Mouse (Mus musculus) liver, postnatal 0 days (tissue): ENCODE measurements at regions not wholly inside any gene's neighbourhood (a gene's known extent, or its start where the extent isn't known, plus 50 kb on each side); places are given as distances from the start of the nearest gene placed in this dataset.
"Not testable (repeated sequence)": the region's sequence is repeated elsewhere in the genome, so short reads cannot be mapped to it uniquely, and the experiment has no call there.

ENCODE experiments used
- ATAC-seq: fragments of 200-750 bp; cut with Nextera tagmentation; 2 replicates; pipeline ENCODE4 v1.8.0; 2017; ENCODE audit warnings: mild to moderate bottlenecking, moderate library complexity
- DNase-seq: peaks from one replicate; pipeline ENCODE4 v3.0.0-alpha.2; 2016
- H3K27ac ChIP-seq: fragments of 300-500 bp; sonication (generic); 2 replicates; pipeline ENCODE4 v1.5.1; 2014; ENCODE audit warnings: antibody characterized with exemption, moderate library complexity, mild to moderate bottlenecking, low read depth
- H3K27me3 ChIP-seq: fragments of 300-500 bp; sonication (generic); 2 replicates; pipeline ENCODE4 v1.6.1; 2014; ENCODE audit warnings: low read length, control low read depth, mixed read lengths; ENCODE audit not compliant: insufficient read depth
- H3K36me3 ChIP-seq: fragments of 300-500 bp; sonication (generic); replicated peaks from 2 replicates; pipeline ENCODE4 v1.6.1; 2014; ENCODE audit warnings: mild to moderate bottlenecking, control low read depth, low read length, moderate library complexity, mixed read lengths; ENCODE audit not compliant: insufficient read depth
- H3K4me1 ChIP-seq: fragments of 300-500 bp; sonication (generic); 2 replicates; pipeline ENCODE4 v1.6.1; 2014; ENCODE audit warnings: antibody characterized with exemption, mild to moderate bottlenecking, control low read depth; ENCODE audit not compliant: insufficient read depth
- H3K4me2 ChIP-seq: fragments of 300-500 bp; sonication (generic); 2 replicates; pipeline ENCODE4 v1.6.1; 2014; ENCODE audit warnings: low read depth, mild to moderate bottlenecking, low read length, moderate library complexity, mixed read lengths
- H3K4me3 ChIP-seq: fragments of 300-500 bp; sonication (generic); 2 replicates; pipeline ENCODE4 v1.5.1; 2014; ENCODE audit warnings: low read depth, low read length
- H3K9ac ChIP-seq: fragments of 300-500 bp; sonication (generic); replicated peaks from 2 replicates; pipeline ENCODE4 v1.6.1; 2014; ENCODE audit warnings: mild to moderate bottlenecking, moderate library complexity
- H3K9me3 ChIP-seq: fragments of 300-500 bp; sonication (generic); 2 replicates; pipeline ENCODE4 v1.6.1; 2016; ENCODE audit warnings: mild to moderate bottlenecking, control low read depth, low read length, mixed read lengths
- CTCF ChIP-seq: sonication (generic); IDR thresholded peaks from 2 replicates; pipeline ENCODE4 v1.5.1; 2016; ENCODE audit warnings: antibody characterized with exemption, low read depth
- EP300 ChIP-seq: IDR thresholded peaks from 2 replicates; pipeline ENCODE4 v1.6.1; 2016; ENCODE audit warnings: antibody characterized with exemption, low read depth, mild to moderate bottlenecking
- whole genome bisulfite sequencing: fragments of 180-500 bp; shearing (Covaris S2); extraction: QIAGEN DNeasy Blood & Tissue Kit; methylation state at CpG from one replicate; pipeline ENCODE4 v1.1.7; 2014; ENCODE audit not compliant: insufficient replicate concordance; 5-methylcytosine and 5-hydroxymethylcytosine counted together

DNA sequence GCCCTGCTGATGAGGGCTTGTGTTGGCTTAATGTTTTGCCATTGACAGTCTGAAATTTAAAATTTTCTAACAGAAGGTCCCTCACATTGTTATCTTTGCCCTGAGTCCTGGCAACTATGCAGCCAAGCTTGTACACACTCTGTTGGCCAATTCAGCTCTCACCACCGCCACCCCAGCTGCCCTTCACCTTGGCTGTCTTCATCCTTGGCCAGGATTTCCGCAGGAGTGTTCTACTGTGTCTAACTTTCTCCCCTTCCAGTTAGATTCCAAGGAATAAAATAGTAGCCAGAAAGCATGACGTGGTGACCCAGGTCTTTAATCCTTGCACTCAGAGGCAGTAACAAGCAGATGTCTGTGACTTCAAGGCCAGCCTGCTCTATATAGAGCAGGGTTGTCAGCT, 87.4 kb downstream of the 1700129C05Rik start:
- WGBS, result 85% methylated on average over 3 of the region's 3 CpGs
- ATAC-seq (no peak), DNase-seq (no peak)
- Histone ChIP-seq H3K9ac (no peak overlapping the region), H3K4me2 (no peak overlapping the region), H3K36me3 (no peaks in the 10 kb centered on the region), H3K4me1 (no peaks in the 10 kb centered on the region), H3K27me3 (no peaks in the 10 kb centered on the region), H3K9me3 (no peaks in the 10 kb centered on the region), H3K27ac (no peak overlapping the region), H3K4me3 (no peak overlapping the region)
- no peak for TF ChIP-seq EP300
- no peak for TF ChIP-seq CTCF

DNA sequence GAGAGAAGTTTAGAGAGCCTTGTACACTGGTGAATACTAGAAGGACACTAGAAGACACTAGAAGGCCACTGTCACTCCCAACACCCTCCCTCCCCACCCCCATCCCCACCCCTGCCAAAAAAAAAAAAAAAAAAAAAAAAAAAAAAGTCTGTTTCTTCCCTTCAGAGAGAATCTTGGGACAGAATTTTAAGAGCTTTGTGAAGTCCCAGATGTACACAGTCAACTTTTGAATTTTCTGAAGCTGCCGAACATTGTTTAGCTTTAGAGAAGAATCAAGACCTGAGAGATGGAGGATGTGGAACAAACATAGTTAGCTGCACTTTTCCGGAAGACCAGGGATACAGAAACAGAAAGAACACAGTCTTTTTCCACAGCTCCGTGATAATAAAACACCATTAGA, 90.3 kb downstream of the 1700129C05Rik start:
- H3K9me3 ChIP-seq, result no peaks in the 10 kb centered on the region
- no peak overlapping the region for H3K4me3 ChIP-seq
- no peak overlapping the region for H3K27ac ChIP-seq
- no peak overlapping the region for H3K4me2 ChIP-seq
- WGBS, result 79% methylated on average over 3 of the region's 3 CpGs
- no peaks in the 10 kb centered on the region for H3K36me3 ChIP-seq
- no peaks in the 10 kb centered on the region for H3K4me1 ChIP-seq
- no peak for DNase-seq
- TF ChIP-seq EP300 (no peak), CTCF (no peak)
- no peaks in the 10 kb centered on the region for H3K27me3 ChIP-seq
- H3K9ac ChIP-seq, result no peak overlapping the region
- no peak for ATAC-seq

DNA sequence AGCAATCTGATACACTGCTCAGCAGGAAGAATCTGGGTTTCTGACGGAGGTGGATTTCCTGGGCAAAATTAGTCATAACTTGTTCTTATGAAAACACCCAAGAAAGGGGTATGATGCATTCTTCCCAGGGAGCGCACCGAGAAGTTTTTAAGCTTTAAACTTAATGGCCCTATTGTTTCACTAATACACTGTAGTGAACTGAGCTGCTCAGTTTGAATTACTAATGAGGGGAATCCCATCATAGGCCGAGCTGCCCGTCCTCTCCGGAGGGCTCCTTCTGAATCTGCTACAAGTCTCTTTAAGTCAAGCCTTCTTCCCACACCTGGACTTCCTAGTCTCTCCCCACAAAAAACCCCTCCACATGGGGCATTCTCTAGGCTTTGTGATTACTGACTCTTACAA, 91.2 kb downstream of the 1700129C05Rik start:
- Histone ChIP-seq H3K9ac (no peak overlapping the region), H3K9me3 (no peaks in the 10 kb centered on the region), H3K36me3 (no peaks in the 10 kb centered on the region), H3K27ac (no peak overlapping the region), H3K4me2 (no peak overlapping the region), H3K27me3 (no peaks in the 10 kb centered on the region), H3K4me1 (no peaks in the 10 kb centered on the region), H3K4me3 (no peak overlapping the region)
- DNase-seq, result no peak
- WGBS, result 49% methylated on average over 6 of the region's 6 CpGs
- TF ChIP-seq CTCF, result no peak
- TF ChIP-seq EP300, result no peak
- ATAC-seq, result no peak

DNA sequence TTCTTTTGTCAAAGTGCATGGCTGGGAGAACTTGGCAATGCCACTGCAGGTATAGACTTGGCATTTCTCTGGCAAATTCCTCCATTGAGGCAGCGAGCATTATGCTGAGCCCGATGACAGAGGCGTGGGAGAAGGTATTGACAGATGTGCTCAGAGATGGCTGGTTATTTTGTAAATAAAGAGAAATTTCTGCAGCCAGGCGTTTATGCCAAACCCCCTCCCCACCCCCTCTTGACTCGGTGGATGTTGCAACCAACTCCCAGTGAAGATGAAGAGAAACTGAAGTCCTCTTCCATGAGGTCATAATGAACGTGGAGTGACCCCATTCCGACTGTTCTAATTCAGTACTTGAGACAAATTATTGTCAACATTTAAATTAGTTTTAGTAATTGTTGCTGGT, 97.0 kb downstream of the 1700129C05Rik start:
- H3K4me2 ChIP-seq, result no peak overlapping the region
- H3K27me3 ChIP-seq, result no peaks in the 10 kb centered on the region
- no peak for ATAC-seq
- H3K9me3 ChIP-seq, result no peaks in the 10 kb centered on the region
- no peak for TF ChIP-seq EP300
- no peak for TF ChIP-seq CTCF
- no peak for DNase-seq
- H3K4me3 ChIP-seq, result no peak overlapping the region
- H3K4me1 ChIP-seq, result no peaks in the 10 kb centered on the region
- H3K27ac ChIP-seq, result no peak overlapping the region
- WGBS, result 67% methylated on average over 7 of the region's 7 CpGs
- no peaks in the 10 kb centered on the region for H3K36me3 ChIP-seq
- H3K9ac ChIP-seq, result no peak overlapping the region

DNA sequence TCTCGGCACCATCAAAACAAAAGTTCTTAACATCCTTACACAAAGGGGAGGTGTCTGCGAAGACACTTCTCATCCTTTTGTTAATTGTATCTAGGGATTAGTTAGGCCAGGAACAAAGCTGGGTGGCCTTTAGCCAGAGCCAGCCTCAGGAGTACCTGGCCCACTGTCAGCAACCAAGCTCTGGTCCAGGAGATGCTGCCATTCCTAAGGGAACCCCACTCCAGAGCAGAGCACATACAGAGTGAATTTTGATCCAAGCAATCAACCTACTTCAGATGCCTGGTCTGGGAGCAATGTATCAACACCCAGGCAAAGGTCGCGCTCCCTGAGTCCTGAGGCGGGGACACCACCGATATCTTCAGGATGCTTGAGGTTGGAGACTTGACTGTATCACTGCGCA, 97.5 kb downstream of the 1700129C05Rik start:
- Histone ChIP-seq H3K4me1 (no peaks in the 10 kb centered on the region), H3K9ac (no peak overlapping the region), H3K4me2 (no peak overlapping the region), H3K9me3 (no peaks in the 10 kb centered on the region), H3K27me3 (no peaks in the 10 kb centered on the region), H3K36me3 (no peaks in the 10 kb centered on the region), H3K27ac (no peak overlapping the region), H3K4me3 (no peak overlapping the region)
- DNase-seq (no peak), ATAC-seq (no peak)
- 77% methylated on average over 7 of the region's 7 CpGs for WGBS
- TF ChIP-seq EP300, result no peak

DNA sequence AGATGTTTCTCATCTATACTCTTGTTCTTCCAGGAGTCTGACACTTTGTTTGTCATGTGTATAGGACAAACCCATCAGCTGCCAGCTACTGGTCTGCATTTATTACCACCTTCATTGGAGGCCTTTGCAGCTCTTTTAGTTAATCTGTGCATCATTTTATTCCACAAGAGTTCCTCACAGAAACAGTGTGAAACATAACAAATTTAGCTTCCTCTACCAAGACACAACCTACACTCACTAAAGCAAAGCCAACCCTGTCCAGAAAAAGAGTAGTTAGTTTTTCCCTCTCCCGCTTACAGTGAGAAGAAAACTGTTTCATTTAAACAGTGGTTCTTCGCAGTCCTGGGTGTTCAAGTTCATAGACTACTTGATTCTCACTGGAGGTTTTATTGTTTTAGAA, 100.5 kb downstream of the 1700129C05Rik start:
- no peaks in the 10 kb centered on the region for H3K4me1 ChIP-seq
- H3K9me3 ChIP-seq, result no peaks in the 10 kb centered on the region
- H3K4me2 ChIP-seq, result no peak overlapping the region
- TF ChIP-seq CTCF, result no peak
- TF ChIP-seq EP300, result no peak
- ATAC-seq (no peak), DNase-seq (no peak)
- no peak overlapping the region for H3K4me3 ChIP-seq
- H3K27ac ChIP-seq, result no peak overlapping the region
- H3K36me3 ChIP-seq, result no peaks in the 10 kb centered on the region
- no peak overlapping the region for H3K9ac ChIP-seq
- no peaks in the 10 kb centered on the region for H3K27me3 ChIP-seq
- WGBS, result 79% methylated on average over 2 of the region's 2 CpGs

DNA sequence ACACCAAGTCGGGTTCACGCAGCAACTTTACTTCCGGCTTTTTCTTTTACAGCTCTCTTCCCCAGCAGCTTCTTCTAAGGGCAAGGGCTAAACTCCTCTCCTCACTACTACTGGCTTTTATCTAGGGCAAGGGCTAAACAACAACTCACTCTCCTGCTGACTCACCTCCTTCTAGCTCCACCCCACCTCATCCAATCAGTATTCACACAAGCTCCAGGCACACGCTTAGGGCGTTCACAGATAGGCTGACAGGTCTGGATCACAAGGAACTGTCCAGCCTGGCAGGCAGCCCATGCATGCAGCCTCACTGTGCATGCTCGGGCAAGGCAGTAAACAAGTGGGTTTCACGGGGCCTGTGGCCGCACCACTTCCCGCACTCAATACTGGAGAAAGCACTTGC, 116.9 kb downstream of the 1700129C05Rik start:
- H3K27me3 ChIP-seq, H3K4me3 ChIP-seq, H3K9me3 ChIP-seq, H3K4me1 ChIP-seq, H3K36me3 ChIP-seq, H3K9ac ChIP-seq, DNase-seq, ATAC-seq, H3K4me2 ChIP-seq, H3K27ac ChIP-seq: not testable (repeated sequence)
- WGBS, result 49% methylated on average over 9 of the region's 9 CpGs
